Mouse (Mus musculus): ENCODE results near the gene Gdpd1.

- TF ChIP-seq CTCF (IDR thresholded peaks at IDR 0.05; ENCODE audit: extremely low read depth, insufficient read depth, low read length) = no peak
- TF ChIP-seq POLR2A (IDR thresholded peaks at IDR 0.05; ENCODE audit: extremely low read depth, insufficient read depth, low read length) = no peak
These were observed 81.3 kb downstream of the Gdpd1 start for GRCm38 (mm10) chr11:86992461-86992988.

All from cortical plate, adult 2 months (tissue).